ENCODE assay signal across 19 mouse cellular contexts in genomic region chr12:105188980-105189379, GRCm38 (mm10). TPM values are rescaled to one million over a fixed set of nuclear protein-coding genes. Genes with fewer than 3 reads are reported as not detected.
DNase-seq lines count a peak whose midpoint lies in the region; ATAC-seq and TF ChIP-seq lines count a peak whose summit lies in the region.
"Not testable (repeated sequence)": the region's sequence is repeated elsewhere in the genome, so short reads cannot be mapped to it uniquely, and the experiment has no call there.
"Had no signal": no experiment of that assay in that cellular context is flagged by ENCODE, and none has a peak within 500 bp of the region (broad histone marks: within the 10 kb centered on the region; RNA-seq: fewer than 3 reads in every experiment).

No protein-coding gene starts in this region.

- not testable (repeated sequence) for H3K9ac ChIP-seq in lung, postnatal 0 days (replicated peaks; ENCODE audit: low read depth)

- not testable (repeated sequence) for H3K4me1 ChIP-seq in kidney, adult 2 months (ENCODE audit: control insufficient read depth, insufficient read depth, low read length); lung, postnatal 0 days (ENCODE audit: insufficient read depth, low read depth, low read length)

- H3K4me3 ChIP-seq in gastrocnemius, adult 2 months; kidney, adult 2 months (ENCODE audit: insufficient read depth, low read depth, low read length); lung, postnatal 0 days (ENCODE audit: low read depth, low read length): not testable (repeated sequence)

- not testable (repeated sequence) for TF ChIP-seq EP300 in lung, postnatal 0 days (IDR thresholded peaks at IDR 0.05)

- TF ChIP-seq POLR2A in kidney, adult 2 months (IDR thresholded peaks at IDR 0.05; ENCODE audit: low read depth, low read length), result not testable (repeated sequence)

- 48% methylated on average over 2 of the region's 2 CpGs for WGBS in kidney, adult 2 months
- 35% methylated on average over 2 of the region's 2 CpGs for WGBS in lung, postnatal 0 days

- not testable (repeated sequence) for H3K36me3 ChIP-seq in kidney, adult 2 months (ENCODE audit: control insufficient read depth, insufficient read depth, low read length); lung, postnatal 0 days (ENCODE audit: insufficient read depth, low read length)

- not testable (repeated sequence) for ATAC-seq in lung, postnatal 0 days

- not testable (repeated sequence) for H3K27me3 ChIP-seq in kidney, adult 2 months (replicated peaks; ENCODE audit: control insufficient read depth, insufficient read depth, low read length); lung, postnatal 0 days (replicated peaks; ENCODE audit: insufficient read depth, low read length)

- peak; percentile 15 to 60 for DNase-seq in adrenal gland, adult (ENCODE audit: inconsistent age in 2 of 2, low spot score in 1 of 2)
- peak; percentile 42 to 51 for DNase-seq in cerebellum, postnatal 14 days
- not testable (repeated sequence) for DNase-seq in gastrocnemius, adult 2 months; lung, postnatal 0 days (ENCODE audit: low spot score)
- peak; percentile 8 for DNase-seq in kidney, adult 2 months
- DNase-seq in left cerebral cortex, adult 18-20 months (ENCODE audit: low spot score in 2 of 2), result peak; percentile 4 to 18
- DNase-seq in right cerebral cortex, adult 2 months (ENCODE audit: low spot score in 2 of 2), result peak; percentile 7 to 18
- peak; percentile 6 to 7 for DNase-seq in thymus, postnatal 36 days

- H3K4me2 ChIP-seq in lung, postnatal 0 days (replicated peaks; ENCODE audit: low read depth, low read length), result not testable (repeated sequence)

- H3K9me3 ChIP-seq in lung, postnatal 0 days (ENCODE audit: low read length), result not testable (repeated sequence)

- peak; percentile 43 for TF ChIP-seq CTCF in gastrocnemius, adult 2 months (IDR thresholded peaks at IDR 0.05)
- not testable (repeated sequence) for TF ChIP-seq CTCF in kidney, adult 2 months (conservative IDR thresholded peaks at IDR 0.05; ENCODE audit: insufficient read depth, insufficient read length, low read depth, low read length)
- TF ChIP-seq CTCF in lung, postnatal 0 days (IDR thresholded peaks at IDR 0.05), result peak; percentile 43

- not testable (repeated sequence) for H3K27ac ChIP-seq in gastrocnemius, adult 2 months; kidney, adult 2 months (ENCODE audit: insufficient read depth, low read depth, low read length); lung, postnatal 0 days (ENCODE audit: low read length)

- intact Hi-C loops in gastrocnemius, adult 2 months (cut with DNase I), result not testable (repeated sequence)

RNA-seq across cellular contexts. Expression of gene Tcl1b3, which starts 1.9 kb away (rescaled TPM):
- total RNA-seq in gastrocnemius, adult 2 months (2021), result not detected
- not detected in 2 replicates for polyA plus RNA-seq in kidney, adult 2 months (2012; rRNA removed)
- not detected for total RNA-seq in left cerebral cortex, adult 18-20 months (2021)
- polyA plus RNA-seq in lung, postnatal 0 days (2015; fragmentation: Nextera tagmentation; extraction: Ambion mirVana), result not detected in 2 replicates
- total RNA-seq: layer of hippocampus, postnatal 36 days; MEL had no signal
- polyA plus RNA-seq: brain, embryonic 14.5 days; frontal cortex, adult 2 months; heart, embryonic 16.5 days; hindbrain, embryonic 16.5 days; kidney, embryonic 16.5 days; limb, embryonic 12.5 days; lung, embryonic 16.5 days; midbrain, embryonic 12.5 days; stomach, embryonic 14.5 days had no signal

RNA-seq across cellular contexts. Expression of gene Tcl1b4, which starts 12.8 kb away (rescaled TPM):
- not detected for total RNA-seq in gastrocnemius, adult 2 months (2021)
- not detected in 2 replicates for polyA plus RNA-seq in kidney, adult 2 months (2012; rRNA removed)
- not detected for total RNA-seq in left cerebral cortex, adult 18-20 months (2021)
- polyA plus RNA-seq in lung, postnatal 0 days (2015; fragmentation: Nextera tagmentation; extraction: Ambion mirVana), result not detected in 2 replicates
- total RNA-seq: layer of hippocampus, postnatal 36 days; MEL had no signal
- polyA plus RNA-seq: brain, embryonic 14.5 days; frontal cortex, adult 2 months; heart, embryonic 16.5 days; hindbrain, embryonic 16.5 days; kidney, embryonic 16.5 days; limb, embryonic 12.5 days; lung, embryonic 16.5 days; midbrain, embryonic 12.5 days; stomach, embryonic 14.5 days had no signal

RNA-seq across cellular contexts. Expression of gene Tcl1b5, which starts 12.8 kb away (rescaled TPM):
- total RNA-seq in gastrocnemius, adult 2 months (2021), result not detected
- not detected in 2 replicates for polyA plus RNA-seq in kidney, adult 2 months (2012; rRNA removed)
- not detected for total RNA-seq in left cerebral cortex, adult 18-20 months (2021)
- not detected in 2 replicates for polyA plus RNA-seq in lung, postnatal 0 days (2015; fragmentation: Nextera tagmentation; extraction: Ambion mirVana)
- total RNA-seq: layer of hippocampus, postnatal 36 days; MEL had no signal
- polyA plus RNA-seq: brain, embryonic 14.5 days; frontal cortex, adult 2 months; heart, embryonic 16.5 days; hindbrain, embryonic 16.5 days; kidney, embryonic 16.5 days; limb, embryonic 12.5 days; lung, embryonic 16.5 days; midbrain, embryonic 12.5 days; stomach, embryonic 14.5 days had no signal

RNA-seq across cellular contexts. Expression of gene Tcl1b1, which starts 29.5 kb away (rescaled TPM):
- total RNA-seq in gastrocnemius, adult 2 months (2021), result not detected
- polyA plus RNA-seq in kidney, adult 2 months (2012; rRNA removed), result not detected in 2 replicates
- not detected for total RNA-seq in left cerebral cortex, adult 18-20 months (2021)
- polyA plus RNA-seq in lung, postnatal 0 days (2015; fragmentation: Nextera tagmentation; extraction: Ambion mirVana), result not detected in 2 replicates
- total RNA-seq: layer of hippocampus, postnatal 36 days; MEL had no signal
- polyA plus RNA-seq: brain, embryonic 14.5 days; frontal cortex, adult 2 months; heart, embryonic 16.5 days; hindbrain, embryonic 16.5 days; kidney, embryonic 16.5 days; limb, embryonic 12.5 days; lung, embryonic 16.5 days; midbrain, embryonic 12.5 days; stomach, embryonic 14.5 days had no signal

RNA-seq across cellular contexts. Expression of gene Tcl1, which starts 33.6 kb away (rescaled TPM):
- total RNA-seq in gastrocnemius, adult 2 months (2021), result not detected
- not detected in 2 replicates for polyA plus RNA-seq in kidney, adult 2 months (2012; rRNA removed)
- not detected for total RNA-seq in left cerebral cortex, adult 18-20 months (2021)
- polyA plus RNA-seq in lung, postnatal 0 days (2015; fragmentation: Nextera tagmentation; extraction: Ambion mirVana), result not detected in 2 replicates
- total RNA-seq: layer of hippocampus, postnatal 36 days; MEL had no signal
- polyA plus RNA-seq: brain, embryonic 14.5 days; frontal cortex, adult 2 months; heart, embryonic 16.5 days; hindbrain, embryonic 16.5 days; kidney, embryonic 16.5 days; limb, embryonic 12.5 days; lung, embryonic 16.5 days; midbrain, embryonic 12.5 days; stomach, embryonic 14.5 days had no signal
